Mouse (Mus musculus) gastrocnemius, postnatal 25 days (tissue): ENCODE data around the gene Shb. TPM values are rescaled to one million over a fixed set of nuclear protein-coding genes. Genes with fewer than 3 reads are reported as not detected.

Experiments used
- DNase-seq: peaks from one replicate; pipeline ENCODE4 v3.0.0; 2022
- total RNA-seq, 2 experiments: library from RNA; stranded (reverse); gene quantifications; 1 replicate in 1 of 2; 2 replicates in 1 of 2; pipeline ENCODE4 v1.2.3; 2021

The Shb gene
- total RNA-seq, 2 experiments from 2014 or later, result 5.4 to 8.0 TPM

- DNase-seq, result peak; percentile 41
These were observed 48.7 kb downstream of the Shb start for GRCm38 (mm10) chr4:45483271-45484245.

- no peak for DNase-seq
These were observed 50.0 kb downstream of the Shb start for GRCm38 (mm10) chr4:45482271-45482670.

GRCm38 (mm10) chr4:45481431-45481830, 50.8 kb downstream of the Shb start:
- no peak for DNase-seq

GRCm38 (mm10) chr4:45480595-45480994, 51.7 kb downstream of the Shb start:
- no peak for DNase-seq

GRCm38 (mm10) chr4:45479433-45479832, 52.8 kb downstream of the Shb start:
- DNase-seq, result no peak

- DNase-seq, result no peak
These were observed 54.1 kb downstream of the Shb start for GRCm38 (mm10) chr4:45478178-45478577.

GRCm38 (mm10) chr4:45477047-45477446, 55.2 kb downstream of the Shb start:
- no peak for DNase-seq

- DNase-seq, result peak; percentile 68
These were observed 57.4 kb downstream of the Shb start for GRCm38 (mm10) chr4:45474832-45475231.

- DNase-seq, result no peak
These were observed 58.1 kb downstream of the Shb start for GRCm38 (mm10) chr4:45474131-45474530.

GRCm38 (mm10) chr4:45473129-45473528, 59.1 kb downstream of the Shb start:
- DNase-seq, result peak; percentile 88

- DNase-seq, result no peak
These were observed 59.6 kb downstream of the Shb start for GRCm38 (mm10) chr4:45472706-45473105.

- DNase-seq, result no peak
These were observed 60.4 kb downstream of the Shb start for GRCm38 (mm10) chr4:45471654-45472556.

- DNase-seq, result no peak
These were observed 63.2 kb downstream of the Shb start for GRCm38 (mm10) chr4:45469057-45469456.

- DNase-seq, result no peak
These were observed 63.8 kb downstream of the Shb start for GRCm38 (mm10) chr4:45468507-45468906.

GRCm38 (mm10) chr4:45467115-45467912, 65.0 kb downstream of the Shb start:
- DNase-seq, result peak; percentile 86

GRCm38 (mm10) chr4:45464941-45465340, 67.3 kb downstream of the Shb start:
- DNase-seq, result no peak

GRCm38 (mm10) chr4:45464528-45464927, 67.7 kb downstream of the Shb start:
- no peak for DNase-seq

- no peak for DNase-seq
These were observed 68.1 kb downstream of the Shb start for GRCm38 (mm10) chr4:45464123-45464522.

GRCm38 (mm10) chr4:45462628-45463027, 69.6 kb downstream of the Shb start:
- no peak for DNase-seq

- DNase-seq, result peak; percentile 75
These were observed 70.6 kb downstream of the Shb start for GRCm38 (mm10) chr4:45461661-45462060.

- DNase-seq, result no peak
These were observed 72.9 kb downstream of the Shb start for GRCm38 (mm10) chr4:45459375-45459774.

GRCm38 (mm10) chr4:45457543-45457942, 74.7 kb downstream of the Shb start:
- no peak for DNase-seq
